Mouse (Mus musculus): ENCODE data around the gene Grid2. TPM values are rescaled to one million over a fixed set of nuclear protein-coding genes. Genes with fewer than 3 reads are reported as not detected.
A peak's percentile ranks its signal among the peaks of the same experiment; 100 is the strongest.

Grid2 gene
- total RNA-seq, 1 experiment from 2014 or later = not detected

DNA sequence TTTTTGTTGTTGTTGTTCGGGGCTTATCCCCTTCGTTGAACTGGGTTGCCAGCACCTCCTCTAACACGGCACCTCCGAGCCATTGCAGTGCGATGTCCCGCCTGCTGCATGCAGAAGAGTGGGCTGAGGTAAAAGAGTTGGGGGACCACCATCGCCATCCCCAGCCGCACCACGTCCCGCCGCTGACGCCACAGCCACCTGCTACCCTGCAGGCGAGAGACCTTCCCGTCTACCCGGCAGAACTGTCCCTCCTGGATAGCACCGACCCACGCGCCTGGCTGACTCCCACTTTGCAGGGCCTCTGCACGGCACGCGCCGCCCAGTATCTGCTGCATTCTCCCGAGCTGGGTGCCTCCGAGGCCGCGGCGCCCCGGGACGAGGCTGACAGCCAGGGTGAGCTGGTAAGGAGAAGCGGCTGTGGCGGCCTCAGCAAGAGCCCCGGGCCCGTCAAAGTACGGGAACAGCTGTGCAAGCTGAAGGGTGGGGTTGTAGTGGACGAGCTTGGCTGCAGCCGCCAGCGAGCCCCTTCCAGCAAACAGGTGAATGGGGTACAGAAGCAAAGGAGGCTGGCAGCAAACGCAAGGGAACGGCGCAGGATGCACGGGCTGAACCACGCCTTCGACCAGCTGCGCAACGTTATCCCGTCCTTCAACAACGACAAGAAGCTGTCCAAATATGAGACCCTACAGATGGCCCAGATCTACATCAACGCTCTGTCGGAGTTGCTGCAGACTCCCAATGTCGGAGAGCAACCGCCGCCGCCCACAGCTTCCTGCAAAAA, 1473.7 kb downstream of the Grid2 start:
- ATAC-seq (replicated peaks in 1 of 2; ENCODE audit: insufficient read depth in 1 of 2, low FRiP score in 2 of 2, low TSS enrichment in 1 of 2, low read depth in 1 of 2, poor library complexity in 2 of 2, severe bottlenecking in 2 of 2) = peak; percentile 7 to 26; a peak in 3 of 4 replicates

DNA sequence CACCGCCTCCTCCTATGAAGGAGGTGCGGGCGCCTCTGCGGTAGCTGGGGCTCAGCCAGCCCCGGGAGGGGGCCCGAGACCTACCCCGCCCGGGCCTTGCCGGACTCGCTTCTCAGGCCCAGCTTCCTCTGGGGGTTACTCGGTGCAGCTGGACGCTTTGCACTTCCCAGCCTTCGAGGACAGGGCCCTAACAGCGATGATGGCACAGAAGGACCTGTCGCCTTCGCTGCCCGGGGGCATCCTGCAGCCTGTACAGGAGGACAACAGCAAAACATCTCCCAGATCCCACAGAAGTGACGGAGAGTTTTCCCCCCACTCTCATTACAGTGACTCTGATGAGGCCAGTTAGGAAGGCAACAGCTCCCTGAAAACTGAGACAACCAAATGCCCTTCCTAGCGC, 1474.4 kb downstream of the Grid2 start:
- 0 out of 4 replicates have a peak, but pooled peaks have one; percentile 6 to 13 for ATAC-seq (replicated peaks in 1 of 2; ENCODE audit: insufficient read depth in 1 of 2, low FRiP score in 2 of 2, low TSS enrichment in 1 of 2, low read depth in 1 of 2, poor library complexity in 2 of 2, severe bottlenecking in 2 of 2)

GRCm38 (mm10) chr6:64730506-64731020, 1474.9 kb downstream of the Grid2 start:
- no peak for ATAC-seq (replicated peaks in 1 of 2; ENCODE audit: insufficient read depth in 1 of 2, low FRiP score in 2 of 2, low TSS enrichment in 1 of 2, low read depth in 1 of 2, poor library complexity in 2 of 2, severe bottlenecking in 2 of 2)

DNA sequence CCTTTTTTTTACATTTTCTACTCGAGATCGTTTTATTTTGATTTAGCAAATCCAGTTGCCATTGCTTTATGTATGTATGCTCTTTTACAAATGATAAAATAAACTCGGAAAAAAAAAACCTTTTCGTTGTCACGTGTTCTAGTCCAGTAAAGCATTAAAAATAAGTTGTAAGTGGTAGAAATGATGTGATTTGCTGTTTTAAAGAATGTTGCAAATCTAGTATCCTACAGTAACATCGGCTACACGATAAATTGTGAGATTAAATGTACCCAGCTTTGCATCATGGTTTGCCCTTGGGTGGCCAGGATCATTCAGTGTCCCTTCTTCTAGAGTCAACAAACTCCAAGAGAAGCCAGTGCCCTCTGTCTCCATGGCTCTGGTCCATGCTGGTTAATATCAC, 1475.5 kb downstream of the Grid2 start:
- ATAC-seq (replicated peaks in 1 of 2; ENCODE audit: insufficient read depth in 1 of 2, low FRiP score in 2 of 2, low TSS enrichment in 1 of 2, low read depth in 1 of 2, poor library complexity in 2 of 2, severe bottlenecking in 2 of 2) = no peak

DNA sequence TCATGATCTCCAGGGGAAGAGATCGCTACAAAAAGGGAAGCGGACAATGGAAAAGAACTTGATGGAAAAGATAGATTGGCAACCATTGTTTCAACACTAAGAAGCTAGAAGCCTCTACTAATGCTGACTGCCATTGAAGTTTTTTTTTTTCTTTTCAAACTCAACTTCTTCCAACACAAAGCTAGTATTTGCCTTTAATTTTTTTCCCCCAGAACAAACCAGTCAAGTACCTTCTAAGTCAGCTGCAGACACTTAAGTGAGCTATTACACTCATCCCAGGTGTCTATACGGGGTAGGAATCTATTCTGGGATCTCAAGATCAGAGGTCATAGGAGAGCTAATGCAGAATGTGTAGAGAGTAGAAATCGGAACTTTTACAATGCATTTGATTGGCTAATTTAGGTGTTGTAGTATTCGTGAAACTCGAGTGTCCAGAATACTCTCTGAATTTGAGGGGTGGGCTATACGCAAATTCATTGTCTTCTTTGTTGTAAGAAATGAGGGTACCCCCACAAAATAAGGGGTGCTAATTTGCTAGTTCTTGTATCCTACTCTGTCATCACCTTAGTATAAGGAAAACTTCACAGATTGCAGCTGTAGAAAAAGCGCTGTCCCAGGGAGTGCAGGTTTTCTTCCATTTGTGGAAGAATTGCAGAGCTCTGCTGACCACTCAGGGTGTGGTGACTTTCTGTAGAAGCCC, 1476.1 kb downstream of the Grid2 start:
- ATAC-seq (replicated peaks in 1 of 2; ENCODE audit: insufficient read depth in 1 of 2, low FRiP score in 2 of 2, low TSS enrichment in 1 of 2, low read depth in 1 of 2, poor library complexity in 2 of 2, severe bottlenecking in 2 of 2) = no peak

- no peak for ATAC-seq (replicated peaks in 1 of 2; ENCODE audit: insufficient read depth in 1 of 2, low FRiP score in 2 of 2, low TSS enrichment in 1 of 2, low read depth in 1 of 2, poor library complexity in 2 of 2, severe bottlenecking in 2 of 2)
These were observed 1477.6 kb downstream of the Grid2 start for GRCm38 (mm10) chr6:64733311-64733710.

DNA sequence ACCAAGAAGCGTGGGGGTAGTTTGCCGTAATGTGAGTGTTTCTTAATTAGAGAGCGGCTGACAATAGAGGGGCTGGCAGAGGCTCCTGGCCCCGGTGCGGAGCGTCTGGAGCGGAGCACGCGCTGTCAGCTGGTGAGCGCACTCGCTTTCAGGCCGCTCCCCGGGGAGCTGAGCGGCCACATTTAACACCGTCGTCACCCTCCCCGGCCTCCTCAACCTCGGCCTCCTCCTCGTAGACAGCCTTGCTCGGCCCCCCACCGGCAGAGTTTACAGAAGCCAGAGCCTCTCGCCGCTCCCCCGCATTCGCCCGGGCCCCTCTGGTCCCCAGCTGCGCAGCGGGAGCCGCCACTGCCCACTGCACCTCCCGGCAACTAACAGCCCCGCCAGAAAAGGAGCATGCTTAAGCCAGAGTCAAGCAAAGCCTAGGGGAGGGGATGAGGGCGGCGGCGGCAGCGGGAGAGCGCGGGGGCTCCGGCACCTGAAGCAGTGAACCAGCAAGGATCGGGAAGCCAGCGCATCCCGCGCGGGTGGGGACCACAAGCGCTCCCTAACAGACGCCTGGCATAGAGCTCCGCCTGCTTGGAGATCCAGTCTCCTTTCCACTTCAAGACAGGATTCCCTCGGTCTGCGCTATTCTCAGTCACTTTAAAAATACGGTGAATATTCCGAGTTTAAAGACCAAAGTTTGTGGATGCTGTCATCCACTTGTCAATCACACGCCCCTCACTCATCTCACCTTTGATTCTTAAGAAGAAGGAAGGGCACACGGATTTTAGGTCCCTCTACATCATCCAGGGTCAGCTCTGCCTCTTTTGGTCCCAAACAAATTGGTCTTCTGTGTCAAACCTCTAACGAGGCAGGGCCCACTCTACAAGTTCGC, 1479.0 kb downstream of the Grid2 start:
- ATAC-seq (replicated peaks in 1 of 2; ENCODE audit: insufficient read depth in 1 of 2, low FRiP score in 2 of 2, low TSS enrichment in 1 of 2, low read depth in 1 of 2, poor library complexity in 2 of 2, severe bottlenecking in 2 of 2) = peak; percentile 39 to 52; a peak in 3 of 4 replicates

DNA sequence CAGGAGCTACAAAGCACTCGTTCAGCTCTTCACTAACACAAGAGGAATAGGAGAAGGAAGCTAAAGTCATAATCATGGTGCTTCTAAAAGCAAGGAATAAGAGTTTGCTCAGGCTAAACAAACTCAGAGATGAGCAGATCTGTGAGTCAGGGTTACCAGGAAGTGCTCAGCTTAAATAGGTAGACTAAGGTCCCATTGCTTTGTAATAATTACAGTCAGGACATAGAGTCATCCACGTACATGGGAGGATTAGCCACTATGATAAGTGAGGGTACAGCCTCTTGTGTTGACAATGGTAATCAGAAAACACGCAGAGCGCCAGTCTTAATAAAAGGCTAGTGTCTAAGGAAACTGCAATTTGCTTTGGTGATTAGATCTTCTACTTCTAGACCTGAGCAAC, 1480.6 kb downstream of the Grid2 start:
- no peak for ATAC-seq (replicated peaks in 1 of 2; ENCODE audit: insufficient read depth in 1 of 2, low FRiP score in 2 of 2, low TSS enrichment in 1 of 2, low read depth in 1 of 2, poor library complexity in 2 of 2, severe bottlenecking in 2 of 2)

DNA sequence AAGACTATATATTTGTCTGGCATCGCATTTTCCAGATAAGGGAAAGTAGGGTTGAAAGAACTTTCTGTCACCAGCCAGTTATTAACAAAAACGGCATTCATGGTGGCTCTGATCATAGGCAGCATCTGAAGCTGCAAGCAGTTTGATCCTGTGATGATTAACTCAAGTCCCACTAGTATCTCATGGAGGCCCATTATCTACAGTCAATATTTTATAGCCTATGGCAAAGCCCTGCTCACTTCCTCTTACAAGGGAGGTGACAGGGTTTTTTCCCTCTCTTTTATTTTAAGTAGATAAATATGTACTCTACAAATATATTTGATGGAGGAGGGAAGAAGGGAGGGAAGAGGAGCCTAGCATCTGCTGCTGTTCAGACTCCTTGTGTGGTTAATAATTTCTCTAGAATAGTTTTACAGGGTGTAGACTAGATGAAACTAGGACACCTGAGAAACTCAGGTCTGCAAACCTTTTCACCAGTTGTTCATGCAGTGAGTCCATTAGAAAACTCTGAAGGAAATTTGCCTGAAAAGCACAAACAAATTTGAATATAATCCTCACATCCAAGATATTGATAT, 1487.3 kb downstream of the Grid2 start:
- no peak for ATAC-seq (replicated peaks in 1 of 2; ENCODE audit: insufficient read depth in 1 of 2, low FRiP score in 2 of 2, low TSS enrichment in 1 of 2, low read depth in 1 of 2, poor library complexity in 2 of 2, severe bottlenecking in 2 of 2)

Data from hematopoietic stem cell, adult 5-6 weeks (primary cell).